In the genomic region with DNA sequence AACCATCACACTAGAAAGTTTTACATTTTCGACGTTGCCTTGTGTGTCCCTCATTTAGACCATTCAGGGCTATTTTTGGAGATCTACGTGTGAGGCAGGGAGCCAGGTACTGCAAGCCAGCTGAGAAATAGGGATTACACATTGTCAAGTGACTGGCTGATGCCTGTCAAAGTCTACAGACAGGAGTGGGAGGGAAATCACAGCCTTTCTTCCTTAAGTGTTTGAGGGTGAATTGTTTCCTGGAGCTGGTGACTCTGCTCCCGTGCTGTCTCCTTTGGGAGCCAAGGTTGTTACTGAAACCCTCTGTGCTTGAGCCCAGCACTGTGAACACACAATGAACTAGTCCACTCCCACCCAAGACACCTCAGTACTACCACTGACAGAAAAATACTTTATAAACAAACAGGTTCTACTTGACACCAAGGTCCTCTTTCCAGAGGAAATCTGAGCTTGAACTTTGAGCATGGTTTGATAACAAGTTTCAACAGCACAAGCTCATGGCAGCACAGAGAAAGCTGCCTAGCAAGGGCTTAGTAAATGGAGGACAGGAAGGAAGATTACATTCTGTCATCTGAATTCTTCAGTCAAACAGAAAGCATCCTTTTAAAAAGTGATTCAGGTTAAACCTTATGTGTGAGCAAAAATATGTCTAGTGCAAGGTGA, we compare ENCODE assay signal across 12 mouse cellular contexts.
DNase-seq lines count a peak whose midpoint lies in the region; ATAC-seq lines count a peak whose summit lies in the region.
"Had no signal": no experiment of that assay in that cellular context is flagged by ENCODE, and none has a peak within 500 bp of the region (broad histone marks: within the 10 kb centered on the region; RNA-seq: fewer than 3 reads in every experiment).

No protein-coding gene starts in this region.

- intact Hi-C loops in gastrocnemius, postnatal 36 days (cut with DNase I): no loop called here

- no peaks in the 10 kb centered on the region for H3K9me3 ChIP-seq in heart, embryonic 10.5 days
- no peaks in the 10 kb centered on the region for H3K9me3 ChIP-seq in intestine, embryonic 15.5 days
- H3K9me3 ChIP-seq: hindbrain, embryonic 10.5 days; neural tube, embryonic 13.5 days had no signal

- peaks cover 48% of the 10 kb centered on the region for H3K4me1 ChIP-seq in heart, embryonic 10.5 days
- H3K4me1 ChIP-seq in intestine, embryonic 15.5 days (replicated peaks): peaks cover 7% of the 10 kb centered on the region
- H3K4me1 ChIP-seq: hindbrain, embryonic 10.5 days had no signal

- ATAC-seq in frontal cortex, adult (ENCODE audit: low TSS enrichment): peak; percentile 9; the same call in 1 of the 2 replicates
- peak; percentile 70 for ATAC-seq in intestine, embryonic 15.5 days
- ATAC-seq: midbrain, embryonic 16.5 days had no signal

- no peak overlapping the region for H3K9ac ChIP-seq in intestine, embryonic 15.5 days
- H3K9ac ChIP-seq: neural tube, embryonic 13.5 days had no signal

- no peak overlapping the region for H3K4me3 ChIP-seq in heart, embryonic 10.5 days
- no peak overlapping the region for H3K4me3 ChIP-seq in intestine, embryonic 15.5 days (replicated peaks)
- H3K4me3 ChIP-seq: hindbrain, embryonic 10.5 days; neural tube, embryonic 13.5 days had no signal

- no peaks in the 10 kb centered on the region for H3K27me3 ChIP-seq in heart, embryonic 10.5 days (ENCODE audit: insufficient read depth, poor library complexity, severe bottlenecking)
- H3K27me3 ChIP-seq in intestine, embryonic 15.5 days (replicated peaks): no peaks in the 10 kb centered on the region
- H3K27me3 ChIP-seq: neural tube, embryonic 13.5 days had no signal

- no peak overlapping the region for H3K4me2 ChIP-seq in intestine, embryonic 15.5 days (replicated peaks)
- H3K4me2 ChIP-seq: neural tube, embryonic 13.5 days had no signal

- H3K27ac ChIP-seq in heart, embryonic 10.5 days: peak overlapping the region; percentile 56; the same call in 1 of the 2 replicates
- H3K27ac ChIP-seq in intestine, embryonic 15.5 days: peak overlapping the region; percentile 52; the same call in 1 of the 2 replicates
- H3K27ac ChIP-seq: hindbrain, embryonic 10.5 days; neural tube, embryonic 13.5 days had no signal

- WGBS in heart, embryonic 10.5 days: 32% methylated on average over 4 of the region's 4 CpGs
- 62% methylated on average over 4 of the region's 4 CpGs for WGBS in intestine, embryonic 15.5 days

- no peak for DNase-seq in frontal cortex, postnatal 36 days (ENCODE audit: low spot score in 2 of 2)
- peak; percentile 18 for DNase-seq in NIH3T3 (ENCODE audit: low read depth)
- no peak for DNase-seq in heart, embryonic 10.5 days (ENCODE audit: low spot score)
- no peak for DNase-seq in left cerebral cortex, adult 11 months (ENCODE audit: low spot score)
- no peak for DNase-seq in gastrocnemius, postnatal 36 days
- no peak for DNase-seq in adrenal gland, adult 2 months
- DNase-seq: adrenal gland, postnatal 25 days had no signal

- H3K36me3 ChIP-seq in heart, embryonic 10.5 days: no peaks in the 10 kb centered on the region
- no peaks in the 10 kb centered on the region for H3K36me3 ChIP-seq in intestine, embryonic 15.5 days
- H3K36me3 ChIP-seq: neural tube, embryonic 13.5 days had no signal
